Mouse (Mus musculus) lung, postnatal 36 days (tissue): ENCODE data around the gene Alg12.

ENCODE experiments used
- DNase-seq: peaks from one replicate; pipeline ENCODE4 v3.0.0; 2022; ENCODE audit warnings: mixed read lengths

The Alg12 gene

GRCm38 (mm10) chr15:88819026-88819905 is at the start of gene Alg12, which contains the start of gene Creld2:
TSS of gene Alg12 (minus strand) at chr15:88819318.
TSS of gene Creld2 (plus strand) at chr15:88819646.
- peak; percentile 100 for DNase-seq

- peak; percentile 80 for DNase-seq
These were observed 49.1 kb upstream of the Alg12 start for GRCm38 (mm10) chr15:88868024-88868742.

- peak; percentile 88 for DNase-seq
These were observed 48.4 kb upstream of the Alg12 start for GRCm38 (mm10) chr15:88867368-88868023.

GRCm38 (mm10) chr15:88866934-88867356 is 47.8 kb upstream of the Alg12 start:
- DNase-seq, result no peak

- DNase-seq, result no peak
These were observed 47.0 kb upstream of the Alg12 start for GRCm38 (mm10) chr15:88865888-88866695.

- no peak for DNase-seq
These were observed 45.9 kb upstream of the Alg12 start for GRCm38 (mm10) chr15:88865061-88865460.

GRCm38 (mm10) chr15:88864270-88865030 is 45.3 kb upstream of the Alg12 start:
- peak; percentile 47 for DNase-seq

GRCm38 (mm10) chr15:88863695-88864231 is 44.6 kb upstream of the Alg12 start:
- peak; percentile 97 for DNase-seq

GRCm38 (mm10) chr15:88862881-88863694 is 44.0 kb upstream of the Alg12 start:
- peak; percentile 70 for DNase-seq

- peak; percentile 98 for DNase-seq
These were observed 42.9 kb upstream of the Alg12 start, which contains the start of gene Pim3 for GRCm38 (mm10) chr15:88861772-88862622. TSS of gene Pim3 (plus strand) at chr15:88862186.

GRCm38 (mm10) chr15:88860781-88861180 is 41.7 kb upstream of the Alg12 start:
- no peak for DNase-seq

- DNase-seq, result no peak
These were observed 40.3 kb upstream of the Alg12 start for GRCm38 (mm10) chr15:88859206-88859970.

GRCm38 (mm10) chr15:88858707-88859106 is 39.6 kb upstream of the Alg12 start:
- DNase-seq, result no peak

GRCm38 (mm10) chr15:88858141-88858541 is 39.0 kb upstream of the Alg12 start:
- peak; percentile 74 for DNase-seq

- no peak for DNase-seq
These were observed 38.2 kb upstream of the Alg12 start for GRCm38 (mm10) chr15:88857361-88857760.

- DNase-seq, result no peak
These were observed 37.5 kb upstream of the Alg12 start for GRCm38 (mm10) chr15:88856613-88857012.

- DNase-seq, result peak; percentile 35
These were observed 36.8 kb upstream of the Alg12 start for GRCm38 (mm10) chr15:88855896-88856417.
